Mouse (Mus musculus) urinary bladder, postnatal 36 days (tissue): ENCODE results near the gene Ogfr.

ENCODE experiments used
- DNase-seq, 2 experiments: peaks; one replicate each; pipeline ENCODE4 v3.0.0; 2022; ENCODE audit warnings: low spot score in 2 of 2, mixed read lengths in 1 of 2

Gene Ogfr

DNA sequence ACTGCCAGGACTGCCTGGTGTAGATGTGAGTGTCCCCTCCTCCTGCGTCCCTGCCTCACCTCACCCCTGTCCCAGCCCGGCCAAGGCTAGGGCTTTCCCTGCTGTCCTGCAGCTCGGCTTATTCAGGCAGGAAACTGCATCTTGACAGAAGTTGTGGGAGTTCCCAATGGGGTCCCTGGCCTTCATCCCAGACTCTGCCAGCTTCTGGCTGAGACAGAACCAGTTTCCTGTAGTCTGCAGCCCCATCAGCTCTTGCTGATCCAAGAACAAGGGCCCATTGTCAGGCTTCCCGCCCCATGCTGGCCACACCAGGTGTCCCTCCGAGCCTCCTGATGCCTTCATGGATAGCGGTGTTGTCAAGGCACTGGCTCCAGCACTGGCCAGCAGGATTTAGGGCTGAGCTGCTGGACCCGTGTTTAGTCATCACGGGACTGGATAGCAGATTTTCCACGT lies 11.6 kb downstream of the Ogfr start:
- DNase-seq = no peak

- DNase-seq = no peak
These were observed 15.7 kb downstream of the Ogfr start for GRCm38 (mm10) chr2:180604781-180605180.

DNA sequence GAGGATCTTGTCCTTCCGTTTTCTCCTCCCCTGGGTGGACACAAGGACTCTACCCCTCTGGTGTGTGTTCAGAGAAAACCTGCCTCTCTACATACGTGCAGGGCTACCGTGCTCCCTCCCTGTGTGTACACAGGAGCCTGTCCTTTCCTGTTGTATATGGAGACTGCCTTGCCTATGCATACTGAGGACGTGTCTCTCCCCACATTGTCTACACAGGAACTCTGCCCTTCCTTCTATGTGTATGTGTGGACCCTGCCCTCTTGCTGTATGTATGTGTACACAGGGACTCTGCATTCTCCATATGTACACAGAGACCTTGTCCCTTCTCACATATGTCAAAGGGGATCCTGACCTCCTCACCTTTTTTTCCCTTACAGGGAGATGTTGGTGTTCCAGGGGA lies 21.2 kb downstream of the Ogfr start:
- no peak for DNase-seq

DNA sequence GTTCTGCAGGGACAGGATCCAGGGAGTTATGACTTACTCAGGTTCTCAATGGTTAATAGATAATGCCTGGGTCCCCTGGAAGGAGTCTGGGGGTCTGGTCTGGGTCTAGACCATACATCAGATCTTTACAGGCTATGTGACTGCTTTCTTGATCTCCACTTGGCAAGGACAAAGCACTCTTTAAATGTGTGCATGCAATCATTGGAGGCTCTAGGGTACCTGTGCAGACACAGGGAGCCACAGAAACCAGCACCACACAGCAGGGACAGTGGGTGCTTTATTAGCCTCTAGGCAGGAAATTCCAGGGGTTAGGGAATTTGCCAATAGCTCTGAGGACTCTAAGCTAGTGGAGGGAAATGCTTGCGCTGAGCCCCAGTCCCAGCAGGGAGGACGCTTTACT lies 22.8 kb downstream of the Ogfr start:
- DNase-seq = no peak

DNA sequence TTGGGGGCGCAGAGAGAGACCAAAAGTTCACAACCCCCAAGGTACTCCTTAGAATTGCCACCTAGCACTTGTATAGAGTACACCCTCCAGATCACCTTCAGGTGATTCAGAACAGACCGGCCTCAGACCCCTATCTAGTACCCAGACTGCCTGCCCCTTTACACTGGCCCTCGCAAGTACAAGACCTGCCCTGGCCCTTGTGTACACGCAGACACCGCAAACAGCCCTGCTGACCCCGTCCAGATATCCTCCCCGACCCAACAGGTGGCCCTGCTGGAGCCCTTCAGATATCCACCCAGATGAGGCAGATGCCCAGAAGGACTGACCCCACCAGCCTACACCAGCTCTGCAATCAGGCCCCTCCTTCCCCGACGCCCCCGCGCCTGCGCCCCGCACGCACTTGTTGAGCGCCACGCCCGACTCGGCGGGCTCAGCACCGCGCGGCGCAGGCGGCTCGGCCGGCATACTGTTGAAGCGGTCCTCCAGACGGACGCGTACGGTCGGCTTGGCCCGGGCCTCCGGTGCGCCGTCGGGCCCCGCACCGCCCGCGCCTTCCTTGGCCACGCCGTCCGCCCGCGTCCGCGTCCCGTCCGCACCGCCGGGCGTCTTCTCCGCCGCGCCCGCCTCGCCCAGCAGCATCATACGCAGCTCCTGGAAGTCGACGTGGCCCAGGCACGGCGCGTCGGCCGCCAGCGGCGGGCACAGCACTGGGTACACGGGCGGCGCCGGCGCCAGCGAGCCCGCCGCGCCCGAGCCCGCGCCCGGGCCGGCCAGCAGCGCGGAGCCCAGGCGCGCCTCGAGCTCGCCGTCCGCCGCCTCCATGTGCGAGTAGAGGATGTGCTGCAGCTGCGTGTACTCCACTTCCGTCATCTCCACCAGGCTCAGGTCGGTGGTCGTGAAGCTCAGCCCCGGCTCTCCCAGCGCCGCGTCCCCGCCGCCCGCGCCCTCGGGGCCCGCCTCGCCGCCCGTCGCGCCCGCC lies 52.8 kb downstream of the Ogfr start:
- no peak for DNase-seq

DNA sequence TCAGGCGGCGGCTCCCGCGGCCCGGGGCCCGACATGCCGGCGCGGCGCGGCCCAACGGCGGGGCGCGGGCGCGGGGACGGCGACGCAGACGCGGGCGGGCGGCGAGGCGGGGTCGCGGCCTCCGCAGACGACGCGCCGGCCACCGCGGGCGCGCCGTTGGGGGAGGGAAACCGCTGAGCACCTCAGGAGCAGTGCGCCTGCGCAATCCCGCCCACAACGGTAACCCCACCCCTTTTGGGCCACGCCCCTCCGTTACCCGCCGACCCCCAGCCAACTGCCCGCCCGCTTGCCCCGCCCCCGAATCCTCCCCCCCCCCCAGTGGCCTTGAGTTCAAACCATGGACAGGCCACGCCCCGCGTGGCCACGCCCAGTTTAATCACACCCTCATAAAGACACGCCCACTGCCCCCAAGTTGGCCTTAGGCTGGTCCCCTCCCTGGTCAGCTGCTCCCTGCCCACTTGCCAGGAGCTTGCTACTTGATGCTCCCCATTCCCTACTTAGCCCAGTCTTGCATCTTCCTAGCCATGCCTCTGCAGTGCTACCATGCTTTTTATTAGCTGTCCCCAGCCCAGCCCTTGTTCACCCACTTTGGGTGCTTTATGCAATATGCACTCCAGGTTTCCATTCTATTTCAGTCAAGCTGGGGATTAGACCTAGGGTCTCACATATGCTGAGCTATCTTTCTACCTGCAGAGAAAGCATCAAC lies 53.7 kb downstream of the Ogfr start, which contains the start of gene Tcfl5:
TSS of gene Tcfl5 (minus strand) at position 154 of the 706 bp plus-strand sequence.
- DNase-seq = no peak

DNA sequence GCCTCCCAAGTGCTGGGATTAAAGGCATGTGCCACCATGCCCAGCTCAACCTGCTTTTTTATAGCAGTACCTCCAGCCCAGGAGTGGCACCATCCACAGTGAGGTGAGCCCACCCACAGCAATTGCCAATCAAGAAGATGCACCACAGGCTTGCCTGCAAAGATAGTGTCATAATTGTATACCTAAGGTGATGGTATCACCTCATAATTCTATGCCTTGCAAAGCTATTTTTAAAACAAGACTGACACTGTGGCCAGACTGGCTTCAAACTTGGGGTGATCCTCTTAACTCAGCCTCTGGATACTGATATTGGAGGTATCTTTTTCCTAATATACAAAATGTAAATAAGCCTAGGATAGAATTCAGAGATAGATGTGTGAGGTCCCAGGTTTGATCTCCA lies 54.6 kb downstream of the Ogfr start:
- DNase-seq = no peak
